Mouse (Mus musculus) lung, embryonic 16.5 days (tissue): Measurements from ENCODE around the gene Tbrg4. TPM values are rescaled to one million over a fixed set of nuclear protein-coding genes. Genes with fewer than 3 reads are reported as not detected.

Experiments
- ATAC-seq: fragments of 200-750 bp; cut with Nextera tagmentation; 2 replicates; pipeline ENCODE4 v1.8.0; 2017; ENCODE audit warnings: low read depth, mild to moderate bottlenecking, moderate library complexity
- H3K27ac ChIP-seq: fragments of 300-500 bp; sonication (generic); 2 replicates; pipeline ENCODE4 v1.5.1; 2014; ENCODE audit warnings: mild to moderate bottlenecking, control low read depth, low read length
- H3K27me3 ChIP-seq: fragments of 300-500 bp; sonication (generic); 2 replicates; pipeline ENCODE4 v1.6.1; 2014; ENCODE audit warnings: low read depth, low read length, mixed read lengths; ENCODE audit not compliant: control insufficient read depth, insufficient read depth
- H3K36me3 ChIP-seq: fragments of 300-500 bp; sonication (generic); 2 replicates; pipeline ENCODE4 v1.6.1; 2014; ENCODE audit warnings: low read length; ENCODE audit not compliant: control insufficient read depth, insufficient read depth
- H3K4me1 ChIP-seq: fragments of 300-500 bp; sonication (generic); replicated peaks from 2 replicates; pipeline ENCODE4 v1.6.1; 2014; ENCODE audit warnings: low read length, mixed read lengths; ENCODE audit not compliant: control insufficient read depth, insufficient read depth
- H3K4me2 ChIP-seq: fragments of 300-500 bp; sonication (generic); 2 replicates; pipeline ENCODE4 v1.6.1; 2014; ENCODE audit warnings: low read depth, low read length, control low read depth
- H3K4me3 ChIP-seq: fragments of 300-500 bp; sonication (generic); 2 replicates; pipeline ENCODE4 v1.5.1; 2014; ENCODE audit warnings: mild to moderate bottlenecking, low read length, control low read depth
- H3K9ac ChIP-seq: fragments of 300-500 bp; sonication (generic); 2 replicates; pipeline ENCODE4 v1.6.1; 2014; ENCODE audit warnings: low read length, control low read depth
- H3K9me3 ChIP-seq: fragments of 300-500 bp; sonication (generic); 2 replicates; pipeline ENCODE4 v1.6.1; 2016; ENCODE audit warnings: low read length; ENCODE audit not compliant: control insufficient read depth
- WGBS: fragments of 180-500 bp; shearing (Covaris S2); extraction: QIAGEN DNeasy Blood & Tissue Kit; methylation state at CpG from one replicate; pipeline ENCODE4 v1.1.7; 2014; 5-methylcytosine and 5-hydroxymethylcytosine counted together
- polyA plus RNA-seq: library from polyadenylated mRNA; unstranded; fragments of >200 nt; fragmentation: Nextera tagmentation; extraction: Ambion mirVana; gene quantifications from 2 replicates; pipeline ENCODE4 v1.2.1, GENCODE M21; 2015

Tbrg4 gene
- polyA plus RNA-seq: 31.5 and 34.8 TPM in 2 replicates

GRCm38 (mm10) chr11:6625478-6626387 lies at the start of gene Tbrg4:
Gene Tbrg4, minus strand, starts transcription at chr11:6626067.
- whole genome bisulfite sequencing: under 1% methylated on average over 66 of the region's 66 CpGs
- Histone ChIP-seq H3K27me3 (no peaks in the 10 kb centered on the region), H3K9me3 (no peaks in the 10 kb centered on the region), H3K4me3 (peak within 1 kb of the TSS; percentile 81), H3K36me3 (peaks cover 12% of the 10 kb centered on the region), H3K27ac (peak within 1 kb of the TSS; percentile 72), H3K4me1 (peaks cover 20% of the 10 kb centered on the region), H3K4me2 (peak within 1 kb of the TSS; percentile 85), H3K9ac (peak within 1 kb of the TSS; percentile 75)
- ATAC-seq: peak; percentile 98

- Histone ChIP-seq H3K4me2 (no peak overlapping the region), H3K9me3 (no peaks in the 10 kb centered on the region), H3K27me3 (no peaks in the 10 kb centered on the region), H3K36me3 (no peaks in the 10 kb centered on the region), H3K4me1 (peaks cover 5% of the 10 kb centered on the region; the same call in 1 of the 2 replicates), H3K4me3 (no peak overlapping the region), H3K27ac (no peak overlapping the region), H3K9ac (no peak overlapping the region)
- WGBS: 42% methylated on average over 7 of the region's 7 CpGs
- ATAC-seq: no peak
These were observed 49.5 kb upstream of the Tbrg4 start for GRCm38 (mm10) chr11:6675402-6675801.

- H3K9me3 ChIP-seq: no peaks in the 10 kb centered on the region
These were observed 48.8 kb upstream of the Tbrg4 start for GRCm38 (mm10) chr11:6674701-6675100.

DNA sequence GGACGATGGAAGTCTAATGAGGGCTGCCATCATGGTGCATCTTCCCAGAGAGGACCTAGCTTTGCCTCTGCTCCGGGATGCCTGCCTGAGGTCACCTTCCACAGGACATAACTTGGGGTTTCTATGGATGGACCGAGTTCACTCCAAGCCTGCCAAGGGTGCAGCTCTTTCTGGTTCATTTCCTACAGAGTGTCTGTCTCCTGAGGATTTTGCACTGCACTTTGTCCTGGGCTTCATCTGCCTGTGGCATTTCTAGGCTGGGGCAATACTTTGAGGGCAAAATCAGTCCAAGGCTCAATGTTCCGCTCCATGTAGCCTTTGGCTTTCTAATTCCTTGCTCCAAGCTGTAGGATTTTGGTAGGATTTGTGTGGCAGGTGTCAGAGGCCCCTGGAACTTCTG lies 45.0 kb upstream of the Tbrg4 start:
- Histone ChIP-seq H3K4me2 (no peak overlapping the region), H3K9me3 (no peaks in the 10 kb centered on the region), H3K27ac (no peak overlapping the region), H3K4me3 (no peak overlapping the region), H3K27me3 (no peaks in the 10 kb centered on the region), H3K9ac (no peak overlapping the region), H3K4me1 (no peaks in the 10 kb centered on the region), H3K36me3 (no peaks in the 10 kb centered on the region)
- WGBS: 81% methylated on average over 4 of the region's 4 CpGs
- ATAC-seq: no peak

More at GRCm38 (mm10) chr11:6674701-6675100, 48.8 kb upstream of the Tbrg4 start:
- no peaks in the 10 kb centered on the region for H3K4me1 ChIP-seq
- H3K27me3 ChIP-seq: no peaks in the 10 kb centered on the region
- no peak for ATAC-seq
- H3K27ac ChIP-seq: no peak overlapping the region
- WGBS: 72% methylated on average over 9 of the region's 9 CpGs
- H3K36me3 ChIP-seq: no peaks in the 10 kb centered on the region
- no peak overlapping the region for H3K4me3 ChIP-seq
- no peak overlapping the region for H3K4me2 ChIP-seq
- no peak overlapping the region for H3K9ac ChIP-seq

- H3K9ac ChIP-seq: no peak overlapping the region
- no peak overlapping the region for H3K4me3 ChIP-seq
- no peaks in the 10 kb centered on the region for H3K9me3 ChIP-seq
- no peaks in the 10 kb centered on the region for H3K27me3 ChIP-seq
- 57% methylated on average over 2 of the region's 2 CpGs for WGBS
- H3K4me2 ChIP-seq: no peak overlapping the region
- no peaks in the 10 kb centered on the region for H3K4me1 ChIP-seq
- ATAC-seq: no peak
- H3K36me3 ChIP-seq: no peaks in the 10 kb centered on the region
- no peak overlapping the region for H3K27ac ChIP-seq
These were observed 44.2 kb upstream of the Tbrg4 start for GRCm38 (mm10) chr11:6670044-6670443.

- ATAC-seq: no peak
- no peaks in the 10 kb centered on the region for H3K9me3 ChIP-seq
- H3K9ac ChIP-seq: no peak overlapping the region
- no peaks in the 10 kb centered on the region for H3K27me3 ChIP-seq
- H3K36me3 ChIP-seq: no peaks in the 10 kb centered on the region
- no peak overlapping the region for H3K4me3 ChIP-seq
- WGBS: 59% methylated on average over 9 of the region's 9 CpGs
- no peak overlapping the region for H3K4me2 ChIP-seq
- no peaks in the 10 kb centered on the region for H3K4me1 ChIP-seq
- no peak overlapping the region for H3K27ac ChIP-seq
These were observed 43.2 kb upstream of the Tbrg4 start for GRCm38 (mm10) chr11:6669041-6669440.

- H3K4me2 ChIP-seq: no peak overlapping the region
- H3K9ac ChIP-seq: no peak overlapping the region
- H3K27ac ChIP-seq: no peak overlapping the region
- H3K4me1 ChIP-seq: no peaks in the 10 kb centered on the region
- no peak overlapping the region for H3K4me3 ChIP-seq
- no peaks in the 10 kb centered on the region for H3K27me3 ChIP-seq
- no peaks in the 10 kb centered on the region for H3K36me3 ChIP-seq
- no peaks in the 10 kb centered on the region for H3K9me3 ChIP-seq
- ATAC-seq: no peak
- WGBS: 59% methylated on average over 2 of the region's 2 CpGs
These were observed 40.8 kb upstream of the Tbrg4 start for GRCm38 (mm10) chr11:6666634-6667033.

DNA sequence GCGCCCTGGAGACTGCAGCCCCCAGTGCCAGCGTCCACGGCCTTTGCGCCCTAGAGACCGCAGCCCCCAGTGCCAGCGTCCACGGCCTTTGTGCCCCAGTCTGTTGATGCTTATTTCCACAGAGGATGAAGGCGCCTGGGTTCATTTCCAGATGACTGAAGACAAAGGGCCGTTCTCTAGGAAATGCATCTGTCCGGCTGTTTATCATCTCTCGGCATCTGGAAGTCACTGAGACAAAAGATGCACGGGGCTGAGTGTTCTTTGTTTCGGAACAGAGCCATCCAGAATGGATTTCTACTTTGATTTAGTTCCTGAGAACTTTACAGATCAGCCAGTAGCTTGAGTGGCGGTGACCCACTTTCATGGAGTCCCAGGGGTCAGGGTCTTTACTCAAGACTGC lies 35.3 kb upstream of the Tbrg4 start:
- 73% methylated on average over 14 of the region's 14 CpGs for WGBS
- Histone ChIP-seq H3K27ac (no peak overlapping the region), H3K36me3 (no peaks in the 10 kb centered on the region), H3K27me3 (no peaks in the 10 kb centered on the region), H3K9ac (no peak overlapping the region), H3K4me2 (no peak overlapping the region), H3K9me3 (no peaks in the 10 kb centered on the region), H3K4me1 (no peaks in the 10 kb centered on the region), H3K4me3 (no peak overlapping the region)
- ATAC-seq: no peak

DNA sequence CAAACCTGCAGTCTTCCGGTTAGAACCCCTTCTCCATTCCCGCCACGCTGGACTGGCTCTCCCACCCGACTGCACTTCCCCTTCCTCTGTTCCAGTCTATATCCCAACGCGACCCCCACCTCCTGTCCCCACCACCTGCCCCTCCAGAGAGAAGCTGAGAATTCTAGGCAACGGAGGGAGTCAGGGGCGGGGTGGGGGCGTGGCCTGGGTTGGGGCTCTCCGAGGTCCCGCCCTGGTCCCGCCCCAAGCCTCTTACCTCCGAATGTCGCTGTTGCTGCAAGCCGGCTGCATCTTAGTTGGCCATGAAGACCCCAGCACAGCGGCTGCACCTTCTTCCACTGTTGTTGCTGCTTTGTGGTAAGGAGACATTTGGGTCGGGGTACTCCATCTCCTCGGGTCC lies 32.4 kb upstream of the Tbrg4 start, which contains the start of gene Ramp3:
Gene Ramp3 (plus strand): TSS at position 251 of the 400 bp plus-strand sequence.
- H3K4me3 ChIP-seq: peak within 1 kb of the TSS; percentile 45
- no peaks in the 10 kb centered on the region for H3K4me1 ChIP-seq
- no peaks in the 10 kb centered on the region for H3K36me3 ChIP-seq
- no peaks in the 10 kb centered on the region; the same call in 1 of the 2 replicates for H3K27me3 ChIP-seq
- no peak within 1 kb of the TSS for H3K27ac ChIP-seq
- ATAC-seq: peak; percentile 62; the same call in 1 of the 2 replicates
- no peaks in the 10 kb centered on the region for H3K9me3 ChIP-seq
- peak within 1 kb of the TSS; percentile 46 for H3K9ac ChIP-seq
- under 1% methylated on average over 18 of the region's 18 CpGs for WGBS
- H3K4me2 ChIP-seq: peak within 1 kb of the TSS; percentile 67
